Mouse (Mus musculus) heart, embryonic 15.5 days (tissue): ENCODE measurements around the gene Atp8b2. TPM values are rescaled to one million over a fixed set of nuclear protein-coding genes. Genes with fewer than 3 reads are reported as not detected.

Experiments used
- ATAC-seq: fragments of 200-750 bp; cut with Nextera tagmentation; replicated peaks from 2 replicates; pipeline ENCODE4 v1.8.0; 2017; ENCODE audit warnings: low read depth, moderate TSS enrichment; ENCODE audit not compliant: insufficient number of reproducible peaks, insufficient read depth, low FRiP score
- H3K27ac ChIP-seq: fragments of 300-500 bp; sonication (generic); 2 replicates; pipeline ENCODE4 v1.5.1; 2015; ENCODE audit warnings: mild to moderate bottlenecking, inconsistent platforms
- H3K27me3 ChIP-seq: fragments of 300-500 bp; sonication (generic); 2 replicates; pipeline ENCODE4 v1.6.1; 2015; ENCODE audit warnings: inconsistent platforms
- H3K36me3 ChIP-seq: fragments of 300-500 bp; sonication (generic); 2 replicates; pipeline ENCODE4 v1.6.1; 2015; ENCODE audit warnings: mild to moderate bottlenecking, inconsistent platforms
- H3K4me1 ChIP-seq: fragments of 300-500 bp; sonication (generic); replicated peaks from 2 replicates; pipeline ENCODE4 v1.6.1; 2015; ENCODE audit warnings: inconsistent platforms
- H3K4me2 ChIP-seq: fragments of 300-500 bp; sonication (generic); 2 replicates; pipeline ENCODE4 v1.6.1; 2015; ENCODE audit warnings: inconsistent platforms, mild to moderate bottlenecking, moderate library complexity
- H3K4me3 ChIP-seq: fragments of 300-500 bp; sonication (generic); 2 replicates; pipeline ENCODE4 v1.5.1; 2015; ENCODE audit warnings: mild to moderate bottlenecking, inconsistent platforms
- H3K9ac ChIP-seq: fragments of 300-500 bp; sonication (generic); 2 replicates; pipeline ENCODE4 v1.6.1; 2015; ENCODE audit warnings: mild to moderate bottlenecking, inconsistent platforms
- H3K9me3 ChIP-seq: fragments of 300-500 bp; sonication (generic); replicated peaks from 2 replicates; pipeline ENCODE4 v1.6.1; 2016; ENCODE audit warnings: inconsistent platforms
- WGBS: fragments of 180-500 bp; shearing (Covaris S2); methylation state at CpG from one replicate; pipeline ENCODE4 v1.1.7; 2015; ENCODE audit warnings: mixed read lengths; 5-methylcytosine and 5-hydroxymethylcytosine counted together
- polyA plus RNA-seq: library from polyadenylated mRNA; unstranded; fragments of >200 nt; fragmentation: Nextera tagmentation; extraction: Ambion mirVana; gene quantifications from 2 replicates; pipeline ENCODE4 v1.2.1, GENCODE M21; 2015

The Atp8b2 gene
- polyA plus RNA-seq: 9.9 and 14.2 TPM in 2 replicates

DNA sequence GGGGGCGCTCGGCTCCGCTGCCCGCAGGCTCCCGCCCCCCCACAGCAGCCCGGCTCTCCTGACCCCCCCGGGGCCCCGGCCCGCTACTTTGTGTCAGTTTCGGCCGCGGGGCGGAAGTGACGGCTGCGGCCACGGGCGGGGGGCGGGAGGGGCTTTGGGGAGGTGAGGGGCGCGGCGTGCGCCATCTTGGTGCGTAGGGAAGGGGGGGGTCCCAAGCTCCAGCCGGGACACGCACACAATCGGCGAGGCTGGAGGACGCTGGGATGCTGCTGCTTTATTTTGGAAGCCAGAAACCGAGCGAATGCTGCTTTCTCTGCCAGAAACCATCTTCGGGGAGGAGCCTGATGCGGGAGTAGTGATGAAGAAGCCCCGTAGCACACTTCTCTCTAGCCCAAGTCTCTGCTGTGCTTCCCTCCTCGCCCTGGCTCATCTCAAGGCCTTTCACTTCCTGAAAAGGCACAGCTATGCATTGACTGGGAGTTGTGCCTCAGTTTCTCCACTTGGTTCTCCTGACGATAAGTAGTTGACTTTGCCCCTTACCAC is at the start of gene Atp8b2:
Gene Atp8b2 (minus strand): TSS at position 288 of the 543 bp plus-strand sequence.
- Histone ChIP-seq H3K9me3 (no peaks in the 10 kb centered on the region), H3K4me3 (peak within 1 kb of the TSS; percentile 73), H3K4me2 (peak within 1 kb of the TSS; percentile 87), H3K4me1 (peaks cover 46% of the 10 kb centered on the region), H3K36me3 (peaks cover 7% of the 10 kb centered on the region), H3K9ac (peak within 1 kb of the TSS; percentile 96), H3K27me3 (no peaks in the 10 kb centered on the region), H3K27ac (peak within 1 kb of the TSS; percentile 99)
- peak; percentile 57 for ATAC-seq
- WGBS: under 1% methylated on average over 30 of the region's 35 CpGs

GRCm38 (mm10) chr3:90010291-90010690 is 47.0 kb upstream of the Atp8b2 start:
- ATAC-seq: no peak
- Histone ChIP-seq H3K4me3 (no peak overlapping the region), H3K27ac (no peak overlapping the region), H3K9ac (no peak overlapping the region), H3K9me3 (no peaks in the 10 kb centered on the region), H3K36me3 (peaks cover 98% of the 10 kb centered on the region), H3K27me3 (no peaks in the 10 kb centered on the region), H3K4me1 (no peaks in the 10 kb centered on the region), H3K4me2 (no peak overlapping the region)
- 58% methylated on average over 2 of the region's 2 CpGs for WGBS

GRCm38 (mm10) chr3:90004091-90004796 is 40.9 kb upstream of the Atp8b2 start:
- 69% methylated on average over 3 of the region's 3 CpGs for WGBS
- no peak overlapping the region for H3K4me2 ChIP-seq
- H3K9me3 ChIP-seq: no peaks in the 10 kb centered on the region
- ATAC-seq: no peak
- H3K27ac ChIP-seq: no peak overlapping the region
- peaks cover 85% of the 10 kb centered on the region for H3K36me3 ChIP-seq
- H3K4me1 ChIP-seq: peaks cover 5% of the 10 kb centered on the region
- no peaks in the 10 kb centered on the region for H3K27me3 ChIP-seq
- no peak overlapping the region for H3K4me3 ChIP-seq
- H3K9ac ChIP-seq: no peak overlapping the region

- H3K4me1 ChIP-seq: peaks cover 22% of the 10 kb centered on the region
- no peaks in the 10 kb centered on the region for H3K9me3 ChIP-seq
- H3K9ac ChIP-seq: 0 out of 2 replicates have a peak overlapping the region, but pooled peaks have one; percentile 69
- WGBS: 83% methylated on average over 4 of the region's 4 CpGs
- peaks cover 55% of the 10 kb centered on the region for H3K36me3 ChIP-seq
- no peak overlapping the region for H3K4me2 ChIP-seq
- peak overlapping the region; percentile 88; the same call in 1 of the 2 replicates for H3K27ac ChIP-seq
- ATAC-seq: no peak
- no peaks in the 10 kb centered on the region for H3K27me3 ChIP-seq
- no peak overlapping the region for H3K4me3 ChIP-seq
These were observed 36.5 kb upstream of the Atp8b2 start for GRCm38 (mm10) chr3:89999830-90000229.

- H3K9ac ChIP-seq: peak overlapping the region; percentile 69
- H3K4me1 ChIP-seq: peaks cover 22% of the 10 kb centered on the region
- H3K4me3 ChIP-seq: peak overlapping the region; percentile 82
- H3K4me2 ChIP-seq: peak overlapping the region; percentile 87
- ATAC-seq: 0 out of 2 replicates have a peak, but pooled peaks have one; percentile 21
- no peaks in the 10 kb centered on the region for H3K27me3 ChIP-seq
- H3K36me3 ChIP-seq: peaks cover 54% of the 10 kb centered on the region
- WGBS: 22% methylated on average over 8 of the region's 8 CpGs
- no peaks in the 10 kb centered on the region for H3K9me3 ChIP-seq
- H3K27ac ChIP-seq: peak overlapping the region; percentile 88
These were observed 35.8 kb upstream of the Atp8b2 start for GRCm38 (mm10) chr3:89999090-89999489.

DNA sequence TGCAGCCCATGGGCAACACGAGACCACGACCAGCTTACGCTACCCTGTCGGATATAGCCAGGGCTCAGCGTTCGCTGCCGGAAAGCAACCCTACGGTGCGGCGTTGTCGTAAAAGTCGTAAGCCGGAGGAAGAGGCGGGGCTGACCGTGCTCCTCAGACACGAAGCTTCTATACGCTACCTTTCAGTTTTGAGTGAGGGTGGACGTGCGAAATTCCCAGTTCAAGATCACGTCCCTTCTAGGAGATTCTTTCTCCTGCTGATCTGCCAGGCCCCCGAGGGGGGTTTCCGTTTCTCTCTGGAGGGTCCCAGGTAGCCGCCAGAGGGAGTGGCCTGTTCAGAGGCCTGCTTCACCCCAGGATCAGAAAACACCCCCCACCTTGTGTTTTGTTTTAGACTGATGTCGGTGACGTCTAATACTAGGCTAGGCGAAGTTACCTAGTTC is 35.3 kb upstream of the Atp8b2 start, which contains the start of gene Hax1:
Gene Hax1 (minus strand): TSS at position 169 of the 443 bp plus-strand sequence.
- Histone ChIP-seq H3K36me3 (peaks cover 51% of the 10 kb centered on the region), H3K4me1 (peaks cover 22% of the 10 kb centered on the region), H3K9ac (peak within 1 kb of the TSS; percentile 69), H3K27me3 (no peaks in the 10 kb centered on the region), H3K4me2 (peak within 1 kb of the TSS; percentile 87), H3K4me3 (peak within 1 kb of the TSS; percentile 82), H3K9me3 (no peaks in the 10 kb centered on the region), H3K27ac (peak within 1 kb of the TSS; percentile 88)
- peak; percentile 87 for ATAC-seq
- WGBS: under 1% methylated on average over 26 of the region's 26 CpGs

GRCm38 (mm10) chr3:89997791-89998495 is 34.6 kb upstream of the Atp8b2 start:
- H3K9me3 ChIP-seq: no peaks in the 10 kb centered on the region
- H3K9ac ChIP-seq: peak overlapping the region; percentile 69
- peaks cover 47% of the 10 kb centered on the region for H3K36me3 ChIP-seq
- H3K4me1 ChIP-seq: peaks cover 22% of the 10 kb centered on the region
- 17% methylated on average over 23 of the region's 23 CpGs for WGBS
- peak overlapping the region; percentile 82 for H3K4me3 ChIP-seq
- H3K27ac ChIP-seq: peak overlapping the region; percentile 88
- ATAC-seq: 0 out of 2 replicates have a peak, but pooled peaks have one; percentile 34
- peak overlapping the region; percentile 87 for H3K4me2 ChIP-seq
- no peaks in the 10 kb centered on the region for H3K27me3 ChIP-seq

DNA sequence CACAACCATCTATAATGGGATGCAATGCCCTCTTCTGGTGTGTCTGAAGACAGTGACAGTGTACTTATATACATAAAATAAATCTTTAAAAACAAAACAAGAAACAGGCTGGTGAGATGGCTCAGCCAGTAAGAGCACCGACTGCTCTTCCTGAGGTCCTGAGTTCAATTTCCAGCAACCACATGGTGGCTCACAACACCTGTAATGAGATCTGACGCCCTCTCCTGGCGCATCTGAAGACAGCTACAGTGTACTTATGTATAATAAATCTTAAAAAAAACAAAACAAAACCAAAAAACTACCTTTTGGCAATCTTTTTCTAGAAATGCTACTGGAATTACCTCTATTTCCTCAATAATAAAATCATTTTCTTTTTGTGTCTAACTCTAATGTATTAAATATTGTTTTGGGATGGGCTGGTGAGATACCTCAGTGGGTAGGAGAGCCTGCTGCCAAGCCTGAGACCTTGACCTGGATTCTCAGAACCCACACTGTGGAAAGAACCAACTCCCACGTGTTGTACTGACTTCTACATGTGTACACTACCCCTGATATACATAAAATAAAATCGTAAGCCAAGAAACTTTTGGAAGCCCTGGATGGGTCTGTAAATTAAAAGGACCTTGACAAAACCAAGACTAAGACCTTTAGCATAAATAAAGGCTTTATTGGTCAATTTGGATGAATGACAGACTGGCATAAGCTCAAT is 31.7 kb upstream of the Atp8b2 start:
- H3K36me3 ChIP-seq: peaks cover 23% of the 10 kb centered on the region
- H3K27me3 ChIP-seq: no peaks in the 10 kb centered on the region
- no peak for ATAC-seq
- no peak overlapping the region for H3K9ac ChIP-seq
- H3K4me2 ChIP-seq: no peak overlapping the region
- H3K4me3 ChIP-seq: no peak overlapping the region
- H3K27ac ChIP-seq: no peak overlapping the region
- 86% methylated on average over 5 of the region's 5 CpGs for WGBS
- H3K4me1 ChIP-seq: peaks cover 22% of the 10 kb centered on the region
- H3K9me3 ChIP-seq: no peaks in the 10 kb centered on the region

GRCm38 (mm10) chr3:89987822-89988221 is 24.5 kb upstream of the Atp8b2 start:
- H3K27me3 ChIP-seq: no peaks in the 10 kb centered on the region
- 79% methylated on average over 4 of the region's 4 CpGs for WGBS
- H3K9me3 ChIP-seq: no peaks in the 10 kb centered on the region
- ATAC-seq: no peak
- H3K27ac ChIP-seq: no peak overlapping the region
- no peaks in the 10 kb centered on the region for H3K4me1 ChIP-seq
- no peaks in the 10 kb centered on the region for H3K36me3 ChIP-seq
- H3K4me2 ChIP-seq: no peak overlapping the region
- no peak overlapping the region for H3K4me3 ChIP-seq
- no peak overlapping the region for H3K9ac ChIP-seq

DNA sequence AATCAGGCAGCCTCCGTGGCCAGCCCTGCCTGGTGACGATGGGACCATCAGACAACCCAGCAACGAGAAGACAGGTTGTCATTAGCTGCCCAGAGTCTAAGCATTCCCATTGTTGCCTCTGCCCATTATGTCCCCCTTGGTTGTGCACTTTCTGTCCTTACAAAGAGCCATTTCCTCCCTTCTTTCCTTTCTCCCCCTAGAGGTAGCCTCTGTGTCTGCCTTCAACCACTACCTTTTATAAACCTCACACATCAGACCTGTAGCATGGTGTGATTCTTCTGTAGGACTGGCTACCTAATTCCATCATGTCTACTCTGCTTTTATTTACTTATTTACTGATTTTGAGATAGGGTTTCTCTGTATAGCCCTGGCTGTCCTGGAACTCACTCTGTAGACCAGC is 23.9 kb upstream of the Atp8b2 start:
- H3K9me3 ChIP-seq: no peaks in the 10 kb centered on the region
- no peaks in the 10 kb centered on the region for H3K27me3 ChIP-seq
- no peak overlapping the region for H3K4me2 ChIP-seq
- H3K9ac ChIP-seq: no peak overlapping the region
- no peak for ATAC-seq
- no peaks in the 10 kb centered on the region for H3K36me3 ChIP-seq
- H3K27ac ChIP-seq: no peak overlapping the region
- H3K4me3 ChIP-seq: no peak overlapping the region
- 61% methylated on average over 3 of the region's 3 CpGs for WGBS
- H3K4me1 ChIP-seq: no peaks in the 10 kb centered on the region

DNA sequence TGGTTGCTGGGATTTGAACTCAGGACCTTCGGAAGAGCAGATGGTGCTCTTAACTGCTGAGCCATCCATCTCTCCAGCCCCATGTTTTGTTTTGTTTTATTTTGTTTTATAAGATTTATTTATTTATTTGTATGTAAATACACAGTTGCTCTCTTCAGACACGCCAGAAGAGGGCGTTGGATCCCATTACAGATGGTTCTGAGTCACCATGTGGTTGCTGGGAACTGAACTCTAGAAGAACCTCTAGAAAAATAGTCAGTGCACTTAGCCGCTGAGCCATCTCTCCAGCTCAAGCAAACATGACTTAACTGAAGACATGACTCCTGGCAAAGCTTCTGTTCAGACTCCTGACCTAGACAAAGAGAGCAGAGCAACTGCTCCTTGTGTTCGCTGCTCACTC is 19.1 kb upstream of the Atp8b2 start:
- H3K4me1 ChIP-seq: no peaks in the 10 kb centered on the region
- ATAC-seq: no peak
- H3K36me3 ChIP-seq: no peaks in the 10 kb centered on the region
- no peaks in the 10 kb centered on the region for H3K9me3 ChIP-seq
- H3K9ac ChIP-seq: no peak overlapping the region
- 71% methylated on average over 5 of the region's 5 CpGs for WGBS
- H3K4me3 ChIP-seq: no peak overlapping the region
- H3K27ac ChIP-seq: no peak overlapping the region
- H3K27me3 ChIP-seq: no peaks in the 10 kb centered on the region
- H3K4me2 ChIP-seq: no peak overlapping the region
